31 mouse cellular contexts compared by ENCODE assay signal in genomic region chr1:186652208-186652607, GRCm38 (mm10). TPM values are rescaled to one million over a fixed set of nuclear protein-coding genes. Genes with fewer than 3 reads are reported as not detected.
DNase-seq lines count a peak whose midpoint lies in the region; ATAC-seq and TF ChIP-seq lines count a peak whose summit lies in the region.
"Had no signal": no experiment of that assay in that cellular context is flagged by ENCODE, and none has a peak within 500 bp of the region (broad histone marks: within the 10 kb centered on the region; RNA-seq: fewer than 3 reads in every experiment).

No protein-coding gene starts in this region.

- DNase-seq in heart, embryonic 10.5 days (ENCODE audit: low spot score) = no peak
- no peak for DNase-seq in heart, adult 18-20 months
- DNase-seq in lung, embryonic 14.5 days = peak; percentile 57
- DNase-seq in lung, postnatal 25 days (ENCODE audit: low spot score) = no peak
- peak; percentile 34 for DNase-seq in lung, postnatal 14 days
- DNase-seq in adrenal gland, adult 8-10 months = no peak
- DNase-seq: adrenal gland, adult 2 months; cerebellum, adult 9-10 months; gastrocnemius, postnatal 10 days; heart, adult 2 months; heart, postnatal 14 days; kidney, adult 2 months; kidney, postnatal 10 days; left cerebral cortex, postnatal 4 days; right cerebral cortex, postnatal 4 days had no signal

- H3K9me3 ChIP-seq in heart, embryonic 10.5 days = peaks cover 5% of the 10 kb centered on the region; the same call in 1 of the 2 replicates
- no peaks in the 10 kb centered on the region; the same call in 1 of the 2 replicates for H3K9me3 ChIP-seq in lung, embryonic 14.5 days (ENCODE audit: low read depth, low read length)
- H3K9me3 ChIP-seq in lung, embryonic 16.5 days (ENCODE audit: control insufficient read depth, low read length) = peaks cover 7% of the 10 kb centered on the region
- peaks cover 8% of the 10 kb centered on the region; the same call in 1 of the 2 replicates for H3K9me3 ChIP-seq in forebrain, embryonic 13.5 days (replicated peaks)
- H3K9me3 ChIP-seq: limb, embryonic 15.5 days had no signal

- peaks cover 27% of the 10 kb centered on the region for H3K4me1 ChIP-seq in heart, embryonic 10.5 days
- H3K4me1 ChIP-seq in lung, embryonic 14.5 days (ENCODE audit: insufficient read depth) = peaks cover 6% of the 10 kb centered on the region
- peaks cover 21% of the 10 kb centered on the region for H3K4me1 ChIP-seq in lung, embryonic 16.5 days (replicated peaks; ENCODE audit: control insufficient read depth, insufficient read depth, low read length)
- H3K4me1 ChIP-seq in forebrain, embryonic 13.5 days = 0 out of 2 replicates have a peak, but pooled peaks cover 5% of the 10 kb centered on the region
- H3K4me1 ChIP-seq: megakaryocyte, embryonic 14.5 days; midbrain, embryonic 12.5 days had no signal

- H3K36me3 ChIP-seq in heart, embryonic 10.5 days = peaks cover 23% of the 10 kb centered on the region
- H3K36me3 ChIP-seq in lung, embryonic 14.5 days (ENCODE audit: insufficient read depth) = peaks cover 17% of the 10 kb centered on the region
- peaks cover 16% of the 10 kb centered on the region for H3K36me3 ChIP-seq in lung, embryonic 16.5 days (ENCODE audit: control insufficient read depth, insufficient read depth, low read length)
- peaks cover 13% of the 10 kb centered on the region; the same call in 1 of the 2 replicates for H3K36me3 ChIP-seq in forebrain, embryonic 13.5 days (ENCODE audit: poor library complexity, severe bottlenecking)
- H3K36me3 ChIP-seq: midbrain, embryonic 12.5 days had no signal

- ATAC-seq in lung, embryonic 14.5 days (ENCODE audit: insufficient read depth) = peak; percentile 35; the same call in 1 of the 2 replicates
- ATAC-seq in lung, embryonic 16.5 days (ENCODE audit: low read depth) = peak; percentile 37
- ATAC-seq in forebrain, embryonic 13.5 days = no peak
- ATAC-seq: activated CD4-positive, CD25-positive, alpha-beta regulatory T cell, adult 4 months; forebrain, embryonic 16.5 days; hindbrain, embryonic 16.5 days had no signal

- no peaks in the 10 kb centered on the region for H3K27me3 ChIP-seq in heart, embryonic 10.5 days (ENCODE audit: insufficient read depth, poor library complexity, severe bottlenecking)
- H3K27me3 ChIP-seq in lung, embryonic 14.5 days (ENCODE audit: insufficient read depth, low read length) = no peaks in the 10 kb centered on the region
- no peaks in the 10 kb centered on the region for H3K27me3 ChIP-seq in lung, embryonic 16.5 days (ENCODE audit: control insufficient read depth, insufficient read depth, low read depth, low read length)
- no peaks in the 10 kb centered on the region for H3K27me3 ChIP-seq in forebrain, embryonic 13.5 days
- H3K27me3 ChIP-seq: CH12.LX; embryonic facial prominence, embryonic 13.5 days; heart, embryonic 13.5 days; limb, embryonic 15.5 days; megakaryocyte, embryonic 14.5 days; midbrain, embryonic 12.5 days; neural tube, embryonic 13.5 days had no signal

- peak overlapping the region; percentile 49 for H3K27ac ChIP-seq in heart, embryonic 10.5 days
- H3K27ac ChIP-seq in lung, embryonic 14.5 days (ENCODE audit: low read depth) = no peak overlapping the region
- H3K27ac ChIP-seq in lung, embryonic 16.5 days (ENCODE audit: low read length) = peak overlapping the region; percentile 67; the same call in 1 of the 2 replicates
- no peak overlapping the region for H3K27ac ChIP-seq in forebrain, embryonic 13.5 days
- H3K27ac ChIP-seq: embryonic facial prominence, embryonic 13.5 days; forebrain, embryonic 10.5 days; heart, adult 2 months; heart, embryonic 13.5 days; left cerebral cortex, adult 2 months; liver, embryonic 14.5 days; midbrain, embryonic 12.5 days; neural tube, embryonic 13.5 days had no signal

- no peak overlapping the region for H3K4me2 ChIP-seq in lung, embryonic 14.5 days
- no peak overlapping the region; the same call in 1 of the 2 replicates for H3K4me2 ChIP-seq in lung, embryonic 16.5 days (ENCODE audit: low read depth, low read length)
- H3K4me2 ChIP-seq in forebrain, embryonic 13.5 days = no peak overlapping the region
- H3K4me2 ChIP-seq: embryonic facial prominence, embryonic 13.5 days; heart, embryonic 13.5 days; limb, embryonic 15.5 days; midbrain, embryonic 12.5 days; neural tube, embryonic 13.5 days had no signal

- H3K4me3 ChIP-seq in heart, embryonic 10.5 days = no peak overlapping the region
- H3K4me3 ChIP-seq in lung, embryonic 14.5 days (ENCODE audit: low read depth, low read length) = no peak overlapping the region
- no peak overlapping the region for H3K4me3 ChIP-seq in lung, embryonic 16.5 days (ENCODE audit: low read length)
- H3K4me3 ChIP-seq in forebrain, embryonic 13.5 days = no peak overlapping the region
- H3K4me3 ChIP-seq: embryonic facial prominence, embryonic 13.5 days; forebrain, embryonic 10.5 days; heart, adult 2 months; heart, embryonic 13.5 days; left cerebral cortex, adult 2 months; limb, embryonic 15.5 days; megakaryocyte, embryonic 14.5 days; midbrain, embryonic 12.5 days; neural tube, embryonic 13.5 days had no signal

- WGBS in heart, embryonic 10.5 days = 52% methylated on average over 8 of the region's 8 CpGs
- 26% methylated on average over 8 of the region's 8 CpGs for WGBS in lung, embryonic 14.5 days
- WGBS in lung, embryonic 16.5 days = 26% methylated on average over 8 of the region's 8 CpGs
- 92% methylated on average over 8 of the region's 8 CpGs for WGBS in forebrain, embryonic 13.5 days

- H3K9ac ChIP-seq in lung, embryonic 14.5 days = no peak overlapping the region
- H3K9ac ChIP-seq in lung, embryonic 16.5 days (ENCODE audit: low read length) = no peak overlapping the region
- H3K9ac ChIP-seq in forebrain, embryonic 13.5 days = no peak overlapping the region
- H3K9ac ChIP-seq: embryonic facial prominence, embryonic 13.5 days; heart, embryonic 13.5 days; limb, embryonic 15.5 days; liver, embryonic 14.5 days; midbrain, embryonic 12.5 days; neural tube, embryonic 13.5 days had no signal

- TF ChIP-seq CTCF in lung, embryonic 14.5 days (IDR thresholded peaks at IDR 0.05; ENCODE audit: low read depth) = no peak

RNA-seq across cellular contexts. Expression of gene Tgfb2, which starts 53.6 kb away (rescaled TPM):
- 53.7 and 69.4 TPM in 2 replicates for polyA plus RNA-seq in heart, embryonic 10.5 days (2016; fragmentation: Nextera tagmentation; extraction: Ambion mirVana)
- total RNA-seq in heart, adult 18-20 months (2021) = 1 to 10 TPM; 3.9 to 5.3 TPM
- polyA plus RNA-seq in lung, embryonic 14.5 days (2014; fragmentation: Nextera tagmentation; extraction: Ambion mirVana) = 83.9 and 86.5 TPM in 2 replicates
- polyA plus RNA-seq in lung, embryonic 16.5 days (2015; fragmentation: Nextera tagmentation; extraction: Ambion mirVana) = 102 and 106 TPM in 2 replicates
- 11.1 and 14.1 TPM in 2 replicates for polyA plus RNA-seq in forebrain, embryonic 13.5 days (2015; fragmentation: Nextera tagmentation; extraction: Ambion mirVana)
- 1 to 10 TPM; 1.7 to 3.1 (median 2.2) TPM for total RNA-seq in adrenal gland, adult 8-10 months (2022)
- total RNA-seq: common myeloid progenitor, adult 5-6 weeks had no signal

Comparison
In these comparisons a context has a peak if more than half of its experiments do, and no peak if none do; other contexts are left out.
1. DNase-seq: peak in lung, embryonic 14.5 days (single experiment) and lung, postnatal 14 days (single experiment); none in heart, embryonic 10.5 days (single experiment), heart, adult 18-20 months (0 of 2), lung, postnatal 25 days (single experiment) and adrenal gland, adult 8-10 months (single experiment).
2. H3K27ac ChIP-seq: peak in heart, embryonic 10.5 days (single experiment) and lung, embryonic 16.5 days (single experiment); none in lung, embryonic 14.5 days (single experiment) and forebrain, embryonic 13.5 days (single experiment).